Mouse (Mus musculus): Measurements from ENCODE around the gene Plac1.
"Not testable (repeated sequence)": the region's sequence is repeated elsewhere in the genome, so short reads cannot be mapped to it uniquely, and the experiment has no call there.

The Plac1 gene

DNA sequence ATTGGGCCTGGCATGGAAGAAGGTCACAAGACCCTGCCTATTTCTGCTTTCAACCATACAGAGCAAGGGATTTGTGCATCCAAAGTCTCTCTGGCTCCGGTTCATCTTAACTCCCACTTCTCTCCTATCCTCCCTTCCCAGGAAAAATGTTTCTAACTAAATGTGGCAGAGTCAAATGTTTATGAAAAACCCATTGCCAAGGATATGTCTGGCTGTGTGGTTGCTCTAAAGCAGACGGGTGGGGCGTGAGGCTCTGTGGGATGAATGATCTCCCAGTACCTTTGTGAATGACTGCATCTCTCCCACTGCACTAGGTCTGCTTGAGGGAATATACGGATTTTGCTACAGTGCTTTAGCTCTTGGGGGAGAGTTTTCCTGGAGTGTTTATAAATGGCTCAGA is 193.9 kb downstream of the Plac1 start:
- no peak for DNase-seq (ENCODE audit: low spot score)

DNA sequence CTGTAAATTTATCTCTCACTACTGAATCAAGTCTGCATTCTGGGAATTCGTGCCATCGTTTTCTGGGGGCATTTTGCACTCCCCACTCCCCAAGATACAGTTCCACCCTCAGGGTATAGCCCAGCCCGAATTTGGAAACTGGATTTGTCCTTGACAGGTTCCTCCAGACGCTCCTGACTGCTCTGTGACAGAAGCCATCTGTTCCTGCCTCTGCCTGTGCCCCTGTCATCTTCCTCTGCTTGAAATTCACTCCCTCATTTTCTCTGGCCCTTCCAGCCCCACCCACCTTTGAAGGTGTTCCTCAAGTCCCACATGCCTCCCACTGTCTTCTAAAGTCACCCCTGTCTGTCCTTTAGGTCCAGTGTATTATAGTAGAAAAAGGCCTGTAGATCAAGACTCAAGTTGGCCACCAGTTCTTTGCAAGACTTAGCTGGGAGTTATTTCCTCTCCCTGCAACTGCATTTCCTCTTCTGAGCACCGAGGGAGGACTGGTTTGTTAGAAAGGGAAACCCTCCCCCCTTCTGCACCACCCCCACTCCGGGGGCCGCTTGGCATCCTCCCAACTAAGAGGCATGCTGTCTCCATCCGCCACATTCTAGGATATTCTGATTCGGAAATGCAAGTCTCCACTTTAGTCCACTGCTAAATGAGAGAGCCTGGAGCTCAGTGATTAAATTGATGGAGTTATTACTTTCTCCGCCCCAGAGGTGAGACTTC is 194.6 kb downstream of the Plac1 start:
- no peak for DNase-seq (ENCODE audit: low spot score)

DNA sequence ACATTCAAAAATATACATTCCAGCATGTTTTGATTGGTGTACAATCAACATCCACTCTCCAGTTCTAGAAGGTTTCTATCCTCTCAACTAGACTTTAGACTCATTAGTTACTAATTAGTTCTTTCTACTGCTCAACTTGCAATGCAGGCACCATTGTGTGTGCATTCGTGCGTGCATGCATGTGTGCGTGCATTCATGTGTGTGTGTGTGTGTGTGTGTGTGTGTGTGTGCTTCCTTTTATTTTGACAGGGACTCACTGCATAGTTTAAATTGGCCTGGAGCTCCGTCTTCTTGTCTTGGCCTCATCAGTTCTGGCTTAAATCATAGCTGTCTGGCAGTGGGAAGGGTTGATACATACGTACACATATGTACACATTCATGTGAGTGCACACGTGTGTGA is 198.9 kb downstream of the Plac1 start:
- no peak for DNase-seq (ENCODE audit: low spot score)

DNA sequence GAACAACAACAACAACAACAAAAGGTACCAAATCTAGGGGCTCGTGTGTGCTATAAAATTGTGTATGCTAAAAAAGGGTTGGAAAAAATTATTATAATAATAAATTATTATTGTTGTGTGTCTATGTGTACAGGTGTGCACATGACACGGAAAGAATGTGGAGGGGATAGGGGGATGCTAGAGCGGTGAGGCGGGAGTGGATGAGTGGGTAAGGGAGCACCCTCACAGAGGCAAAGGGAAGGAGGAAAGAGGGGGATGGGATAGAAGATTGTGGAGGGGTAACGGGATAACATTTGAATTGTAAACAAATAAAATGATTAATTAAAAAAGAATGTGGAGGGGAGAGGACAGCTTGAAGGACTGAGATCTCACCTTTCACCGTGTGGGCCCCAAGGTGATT is 199.8 kb downstream of the Plac1 start:
- DNase-seq (ENCODE audit: low spot score) = no peak

DNA sequence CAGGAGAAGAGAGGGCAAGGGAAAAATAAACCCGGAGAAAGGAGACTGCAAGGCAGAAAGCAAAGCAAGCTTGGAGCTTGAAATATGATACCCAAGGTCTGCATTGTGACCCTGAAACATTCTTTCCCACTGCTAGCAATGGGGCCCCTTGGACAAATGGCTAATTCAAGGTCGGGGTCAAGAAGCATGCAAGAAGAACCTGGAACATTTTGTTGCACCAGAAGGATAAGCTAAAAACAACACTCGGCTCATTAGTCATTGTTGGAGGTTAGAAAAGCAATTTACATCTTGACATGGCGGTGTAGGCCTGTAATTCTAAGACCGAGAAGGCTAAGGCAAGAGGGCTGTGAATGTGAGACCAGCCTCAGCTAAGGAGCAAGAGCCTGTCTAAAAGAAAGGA is 200.3 kb downstream of the Plac1 start:
- DNase-seq (ENCODE audit: low spot score) = no peak

DNA sequence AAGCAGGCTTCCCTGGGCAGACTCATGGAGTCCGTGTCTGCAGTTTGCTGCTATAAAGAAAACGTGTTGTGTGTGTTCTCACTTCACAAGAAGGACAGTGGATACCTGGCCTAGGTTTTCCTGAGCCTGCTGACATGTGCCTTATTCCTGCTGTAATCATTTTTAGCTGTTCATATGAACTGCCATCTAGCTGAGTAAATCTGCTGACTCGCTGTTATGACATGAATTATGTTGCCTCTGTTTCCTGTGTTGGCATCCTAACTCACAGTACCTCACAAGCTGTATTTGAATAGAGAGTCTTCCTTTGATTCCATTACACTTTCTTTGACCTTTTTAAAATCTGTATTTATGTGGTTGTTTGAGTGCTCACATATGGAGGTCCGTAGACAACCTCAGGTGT is 201.7 kb downstream of the Plac1 start:
- DNase-seq (ENCODE audit: low spot score) = no peak

DNA sequence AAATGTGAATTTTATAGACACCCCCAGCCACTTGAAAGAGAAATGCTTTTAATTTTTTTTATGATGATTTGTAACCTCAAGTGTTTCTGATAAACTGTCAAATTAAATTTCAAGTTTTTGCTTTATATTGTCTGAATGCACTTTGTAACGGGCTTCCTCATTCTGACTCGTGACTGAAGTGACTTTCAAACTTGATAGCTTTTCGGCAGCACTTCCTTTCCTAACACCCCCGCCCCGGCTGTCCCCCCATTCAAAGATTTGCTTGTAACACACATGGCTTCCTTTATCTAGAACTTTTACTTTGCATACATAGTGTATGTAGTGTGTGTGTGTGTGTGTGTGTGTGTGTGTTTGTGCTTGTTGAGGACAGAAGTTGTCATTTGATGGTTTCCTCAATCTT is 210.4 kb downstream of the Plac1 start:
- no peak for DNase-seq (ENCODE audit: low spot score)

DNA sequence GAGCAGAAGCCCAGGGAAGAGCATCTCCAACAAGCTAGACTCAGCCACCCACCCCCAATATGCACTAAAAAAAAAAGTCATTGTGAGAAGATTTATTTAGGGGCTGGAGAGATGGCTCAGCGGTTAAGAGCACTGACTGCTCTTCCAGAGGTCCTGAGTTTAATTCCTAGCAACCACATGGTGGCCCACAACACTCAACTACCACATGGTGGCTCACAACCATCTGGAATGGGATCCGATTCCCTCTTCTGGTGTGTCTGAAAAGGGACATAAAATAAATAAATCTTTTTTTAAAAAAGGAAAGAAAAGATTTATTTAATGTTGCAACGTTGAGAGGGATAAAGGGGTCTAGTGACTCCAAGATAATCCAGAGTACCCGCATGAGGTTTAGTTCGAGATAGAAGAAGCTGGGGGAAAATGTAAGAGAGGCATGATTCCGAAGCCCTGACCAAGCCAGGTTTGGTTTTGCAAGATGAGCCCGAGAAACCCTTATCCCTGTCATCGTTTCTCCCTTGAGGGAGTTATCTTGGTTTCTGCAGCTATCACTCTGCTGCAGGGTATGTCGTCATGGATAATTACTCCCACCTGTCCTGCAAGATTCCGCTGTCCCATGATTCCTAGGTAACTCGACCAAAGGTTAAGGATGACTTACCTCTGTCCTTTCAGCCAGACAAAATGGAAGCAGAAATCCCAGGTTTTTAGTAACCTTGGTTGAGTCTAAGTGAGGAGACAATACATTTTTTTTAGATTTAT is 214.3 kb downstream of the Plac1 start:
- no peak for DNase-seq (ENCODE audit: low spot score)

DNA sequence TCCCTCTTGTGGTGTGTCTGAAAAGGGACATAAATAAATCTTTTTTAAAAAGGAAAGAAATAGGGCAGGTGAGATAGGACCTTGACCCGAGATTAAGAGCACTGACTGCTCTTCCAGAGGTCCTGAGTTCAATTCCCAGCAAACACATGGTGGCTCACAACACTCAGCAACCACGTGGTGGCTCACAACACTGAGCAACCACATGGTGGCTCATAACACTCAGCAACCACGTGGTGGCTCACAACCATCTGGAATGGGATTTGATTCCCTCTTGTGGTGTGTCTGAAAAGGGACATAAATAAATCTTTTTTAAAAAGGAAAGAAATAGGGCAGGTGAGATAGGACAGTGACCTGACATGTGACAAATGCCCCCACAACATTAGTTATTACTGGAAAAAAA is 215.6 kb downstream of the Plac1 start:
- DNase-seq (ENCODE audit: low spot score) = not testable (repeated sequence)

DNA sequence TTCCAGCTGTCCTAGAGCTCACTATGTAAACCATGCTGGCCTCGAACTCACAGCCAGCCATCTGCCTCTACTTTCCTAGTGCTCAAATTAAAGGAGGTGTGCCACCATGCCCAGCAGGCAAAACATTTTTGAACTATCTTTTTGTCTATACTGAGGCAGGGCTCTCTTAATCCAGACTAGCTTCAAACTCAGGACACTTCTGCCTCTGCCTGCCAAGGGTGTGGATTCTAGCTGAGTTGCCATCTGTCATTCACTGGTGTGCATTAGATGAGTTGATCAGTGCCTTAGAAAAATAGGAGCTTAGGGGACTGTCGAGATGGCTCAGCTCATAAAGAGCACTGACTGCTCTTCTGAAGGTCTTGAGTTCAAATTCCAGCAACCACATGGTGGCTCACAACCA is 216.9 kb downstream of the Plac1 start:
- DNase-seq (ENCODE audit: low spot score) = no peak

Data from ovary, postnatal 14 days (tissue).